In genomic region chr1:87828185-87828584, GRCm38 (mm10) we compare ENCODE assay signal across 9 mouse cellular contexts. TPM values are rescaled to one million over a fixed set of nuclear protein-coding genes. Genes with fewer than 3 reads are reported as not detected.
DNase-seq lines count a peak whose midpoint lies in the region; ATAC-seq and TF ChIP-seq lines count a peak whose summit lies in the region.
"Had no signal": no experiment of that assay in that cellular context is flagged by ENCODE, and none has a peak within 500 bp of the region (broad histone marks: within the 10 kb centered on the region; RNA-seq: fewer than 3 reads in every experiment).

No protein-coding gene starts in this region.

- no peaks in the 10 kb centered on the region for H3K36me3 ChIP-seq in small intestine, adult 2 months (ENCODE audit: control insufficient read depth, insufficient read depth, low read length)
- no peaks in the 10 kb centered on the region for H3K36me3 ChIP-seq in kidney, embryonic 16.5 days (ENCODE audit: insufficient read depth, low read length)
- H3K36me3 ChIP-seq: limb, embryonic 13.5 days had no signal

- no peak for TF ChIP-seq CTCF in small intestine, adult 2 months (IDR thresholded peaks at IDR 0.05; ENCODE audit: extremely low read depth, insufficient read length, insufficient replicate concordance, low read depth, low read length)

- peak; percentile 87 for ATAC-seq in activated CD4-positive, CD25-positive, alpha-beta regulatory T cell, adult 4 months
- peak; percentile 85 for ATAC-seq in inflammation-experienced regulatory T-cells, adult 6 months
- no peak for ATAC-seq in cerebellum, adult (ENCODE audit: insufficient number of reproducible peaks, low FRiP score, low TSS enrichment)
- ATAC-seq in kidney, embryonic 16.5 days (ENCODE audit: low FRiP score, low TSS enrichment) = no peak

- H3K4me2 ChIP-seq in kidney, embryonic 16.5 days (replicated peaks; ENCODE audit: low read depth, low read length) = no peak overlapping the region
- H3K4me2 ChIP-seq: limb, embryonic 13.5 days had no signal

- whole genome bisulfite sequencing in small intestine, adult 2 months = 67% methylated on average over 9 of the region's 9 CpGs
- WGBS in kidney, embryonic 16.5 days = 65% methylated on average over 9 of the region's 9 CpGs

- peak overlapping the region; percentile 79 for H3K27ac ChIP-seq in small intestine, adult 2 months (ENCODE audit: insufficient read depth, low read depth, low read length)
- no peak overlapping the region for H3K27ac ChIP-seq in kidney, embryonic 16.5 days (ENCODE audit: low read length)
- H3K27ac ChIP-seq: limb, embryonic 13.5 days had no signal

- no peak for TF ChIP-seq POLR2A in small intestine, adult 2 months (IDR thresholded peaks at IDR 0.05; ENCODE audit: low read depth, low read length)

- no peaks in the 10 kb centered on the region; the same call in 1 of the 2 replicates for H3K4me1 ChIP-seq in small intestine, adult 2 months (ENCODE audit: control insufficient read depth, insufficient read depth, insufficient read length, low read length)
- peaks cover 5% of the 10 kb centered on the region; the same call in 1 of the 2 replicates for H3K4me1 ChIP-seq in kidney, embryonic 16.5 days (ENCODE audit: insufficient read depth, low read length)

- H3K9ac ChIP-seq in kidney, embryonic 16.5 days (replicated peaks; ENCODE audit: low read length) = no peak overlapping the region
- H3K9ac ChIP-seq: limb, embryonic 13.5 days had no signal

- H3K4me3 ChIP-seq in small intestine, adult 2 months (ENCODE audit: low read depth, low read length) = no peak overlapping the region
- no peak overlapping the region for H3K4me3 ChIP-seq in kidney, embryonic 16.5 days (ENCODE audit: low read length)
- H3K4me3 ChIP-seq: limb, embryonic 13.5 days had no signal

- peak; percentile 59 to 89 for DNase-seq in adrenal gland, adult (ENCODE audit: inconsistent age in 2 of 2, low spot score in 1 of 2)
- no peak for DNase-seq in adrenal gland, adult 18-20 months (ENCODE audit: low spot score in 2 of 2)
- no peak for DNase-seq in urinary bladder, postnatal 25 days (ENCODE audit: low spot score)

- no peaks in the 10 kb centered on the region for H3K9me3 ChIP-seq in kidney, embryonic 16.5 days (ENCODE audit: low read length)
- H3K9me3 ChIP-seq: limb, embryonic 13.5 days had no signal

- H3K27me3 ChIP-seq in small intestine, adult 2 months (ENCODE audit: control insufficient read depth, insufficient read depth, low read length) = no peaks in the 10 kb centered on the region
- H3K27me3 ChIP-seq in kidney, embryonic 16.5 days (ENCODE audit: insufficient read depth, low read length) = no peaks in the 10 kb centered on the region
- H3K27me3 ChIP-seq: limb, embryonic 13.5 days had no signal

RNA-seq across cellular contexts. Expression of gene Sag, which starts 24.7 kb away (rescaled TPM):
- total RNA-seq in adrenal gland, adult 18-20 months (2021) = 1 to 10 TPM; 1.3 to 2.4 TPM
- 1 to 10 TPM; 2.7 to 5.4 TPM for polyA plus RNA-seq in activated CD4-positive, CD25-positive, alpha-beta regulatory T cell, adult 4 months (2017; shearing (Covaris generic))
- 1 to 10 TPM; 1.7 to 5.3 (median 4.2) TPM for polyA plus RNA-seq in inflammation-experienced regulatory T-cells, adult 6 months (2017; shearing (Covaris generic))
- 0.05 and 0.16 TPM in 2 replicates for polyA plus RNA-seq in small intestine, adult 2 months (2012; rRNA removed)
- 1.3 and 2.0 TPM in 2 replicates for polyA plus RNA-seq in kidney, embryonic 16.5 days (2015; fragmentation: Nextera tagmentation; extraction: Ambion mirVana)

RNA-seq across cellular contexts. Expression of gene Dgkd, which starts 24.9 kb away (rescaled TPM):
- 10 to 100 TPM; 54.6 to 74.6 TPM for total RNA-seq in adrenal gland, adult 18-20 months (2021)
- 10 to 100 TPM; 30.4 to 31.9 TPM for polyA plus RNA-seq in activated CD4-positive, CD25-positive, alpha-beta regulatory T cell, adult 4 months (2017; shearing (Covaris generic))
- 10 to 100 TPM; 19.3 to 35.5 (median 34.2) TPM for polyA plus RNA-seq in inflammation-experienced regulatory T-cells, adult 6 months (2017; shearing (Covaris generic))
- polyA plus RNA-seq in small intestine, adult 2 months (2012; rRNA removed) = 21.5 and 47.1 TPM in 2 replicates
- 33.8 and 35.3 TPM in 2 replicates for polyA plus RNA-seq in kidney, embryonic 16.5 days (2015; fragmentation: Nextera tagmentation; extraction: Ambion mirVana)

Comparison
In these comparisons a context has a peak if more than half of its experiments do, and no peak if none do; other contexts are left out.
1. DNase-seq: peak in adrenal gland, adult (2 of 2); none in adrenal gland, adult 18-20 months (0 of 2) and urinary bladder, postnatal 25 days (single experiment).
2. ATAC-seq: peak in activated CD4-positive, CD25-positive, alpha-beta regulatory T cell, adult 4 months (single experiment) and inflammation-experienced regulatory T-cells, adult 6 months (single experiment); none in cerebellum, adult (single experiment) and kidney, embryonic 16.5 days (single experiment).